Mouse (Mus musculus): Measurements from ENCODE around the gene Pphln1.

Gene Pphln1

GRCm38 (mm10) chr15:93503201-93503745 lies 105.1 kb downstream of the Pphln1 start:
- DNase-seq (ENCODE audit: low spot score in 2 of 2): no peak

GRCm38 (mm10) chr15:93504808-93505207 lies 106.7 kb downstream of the Pphln1 start:
- DNase-seq (ENCODE audit: low spot score in 2 of 2): no peak

GRCm38 (mm10) chr15:93510690-93511336 lies 112.7 kb downstream of the Pphln1 start:
- DNase-seq (ENCODE audit: low spot score in 2 of 2): no peak

- DNase-seq (ENCODE audit: low spot score in 2 of 2): no peak
Measured at GRCm38 (mm10) chr15:93512437-93512836, 114.3 kb downstream of the Pphln1 start.

- no peak for DNase-seq (ENCODE audit: low spot score in 2 of 2)
Measured at GRCm38 (mm10) chr15:93513939-93514341, 115.8 kb downstream of the Pphln1 start.

GRCm38 (mm10) chr15:93515316-93515715 lies 117.2 kb downstream of the Pphln1 start:
- DNase-seq (ENCODE audit: low spot score in 2 of 2): no peak

GRCm38 (mm10) chr15:93517022-93517565 lies 118.9 kb downstream of the Pphln1 start:
- no peak for DNase-seq (ENCODE audit: low spot score in 2 of 2)

GRCm38 (mm10) chr15:93518143-93518902 lies 120.2 kb downstream of the Pphln1 start:
- peak in 1 of 2 experiments; percentile 13 for DNase-seq (ENCODE audit: low spot score in 2 of 2)

- DNase-seq (ENCODE audit: low spot score in 2 of 2): peak; percentile 73 to 81
Measured at GRCm38 (mm10) chr15:93518941-93519835, 121.0 kb downstream of the Pphln1 start.

GRCm38 (mm10) chr15:93519836-93520826 lies 122.0 kb downstream of the Pphln1 start:
- no peak for DNase-seq (ENCODE audit: low spot score in 2 of 2)

GRCm38 (mm10) chr15:93521088-93521786 lies 123.1 kb downstream of the Pphln1 start:
- no peak for DNase-seq (ENCODE audit: low spot score in 2 of 2)

- no peak for DNase-seq (ENCODE audit: low spot score in 2 of 2)
Measured at GRCm38 (mm10) chr15:93521787-93522180, 123.6 kb downstream of the Pphln1 start.

GRCm38 (mm10) chr15:93525305-93525917 lies 127.3 kb downstream of the Pphln1 start:
- DNase-seq (ENCODE audit: low spot score in 2 of 2): no peak

GRCm38 (mm10) chr15:93529831-93530702 lies 131.9 kb downstream of the Pphln1 start:
- no peak for DNase-seq (ENCODE audit: low spot score in 2 of 2)

- no peak for DNase-seq (ENCODE audit: low spot score in 2 of 2)
Measured at GRCm38 (mm10) chr15:93530703-93531032, 132.5 kb downstream of the Pphln1 start.

- no peak for DNase-seq (ENCODE audit: low spot score in 2 of 2)
Measured at GRCm38 (mm10) chr15:93536191-93536590, 138.0 kb downstream of the Pphln1 start.

- no peak for DNase-seq (ENCODE audit: low spot score in 2 of 2)
Measured at GRCm38 (mm10) chr15:93537745-93538144, 139.6 kb downstream of the Pphln1 start.

GRCm38 (mm10) chr15:93538551-93539205 lies 140.5 kb downstream of the Pphln1 start:
- no peak for DNase-seq (ENCODE audit: low spot score in 2 of 2)

Data from urinary bladder, postnatal 36 days (tissue).